Mouse (Mus musculus) kidney, embryonic 16.5 days (tissue): ENCODE results near the gene S1pr5. TPM values are rescaled to one million over a fixed set of nuclear protein-coding genes. Genes with fewer than 3 reads are reported as not detected.

Experiments
- ATAC-seq: fragments of 200-750 bp; cut with Nextera tagmentation; 2 replicates; pipeline ENCODE4 v1.8.0; 2017; ENCODE audit warnings: moderate TSS enrichment; ENCODE audit not compliant: low FRiP score, low TSS enrichment
- H3K27ac ChIP-seq: fragments of 300-500 bp; sonication (generic); 2 replicates; pipeline ENCODE4 v1.5.1; 2014; ENCODE audit warnings: low read length
- H3K27me3 ChIP-seq: fragments of 300-500 bp; sonication (generic); 2 replicates; pipeline ENCODE4 v1.6.1; 2014; ENCODE audit warnings: low read length, control low read depth, mixed read lengths; ENCODE audit not compliant: insufficient read depth
- H3K36me3 ChIP-seq: fragments of 300-500 bp; sonication (generic); 2 replicates; pipeline ENCODE4 v1.6.1; 2014; ENCODE audit warnings: low read length, control low read depth, mixed read lengths; ENCODE audit not compliant: insufficient read depth
- H3K4me1 ChIP-seq: fragments of 300-500 bp; sonication (generic); 2 replicates; pipeline ENCODE4 v1.6.1; 2014; ENCODE audit warnings: low read length, control low read depth, mixed read lengths; ENCODE audit not compliant: insufficient read depth
- H3K4me2 ChIP-seq: fragments of 300-500 bp; sonication (generic); replicated peaks from 2 replicates; pipeline ENCODE4 v1.6.1; 2014; ENCODE audit warnings: low read depth, low read length
- H3K4me3 ChIP-seq: fragments of 300-500 bp; sonication (generic); 2 replicates; pipeline ENCODE4 v1.5.1; 2014; ENCODE audit warnings: mild to moderate bottlenecking, low read length
- H3K9ac ChIP-seq: fragments of 300-500 bp; sonication (generic); replicated peaks from 2 replicates; pipeline ENCODE4 v1.6.1; 2014; ENCODE audit warnings: low read length
- H3K9me3 ChIP-seq: fragments of 300-500 bp; sonication (generic); 2 replicates; pipeline ENCODE4 v1.6.1; 2016; ENCODE audit warnings: low read length, control low read depth
- WGBS: fragments of 180-500 bp; shearing (Covaris S2); extraction: QIAGEN DNeasy Blood & Tissue Kit; methylation state at CpG from one replicate; pipeline ENCODE4 v1.1.7; 2014; 5-methylcytosine and 5-hydroxymethylcytosine counted together
- polyA plus RNA-seq: library from polyadenylated mRNA; unstranded; fragments of >200 nt; fragmentation: Nextera tagmentation; extraction: Ambion mirVana; gene quantifications from 2 replicates; pipeline ENCODE4 v1.2.1, GENCODE M21; 2015

S1pr5 gene
- polyA plus RNA-seq, 1 experiment from 2014 or later, result 0.14 TPM

GRCm38 (mm10) chr9:21238733-21239464 lies 9.3 kb downstream of the S1pr5 start, which contains the start of gene Keap1:
TSS of gene Keap1 (minus strand) at chr9:21239361.
- H3K9ac ChIP-seq, result peak within 1 kb of the TSS; percentile 93
- H3K36me3 ChIP-seq, result peaks cover 16% of the 10 kb centered on the region
- H3K4me3 ChIP-seq, result peak within 1 kb of the TSS; percentile 84
- peaks cover 14% of the 10 kb centered on the region for H3K27me3 ChIP-seq
- H3K4me1 ChIP-seq, result peaks cover 20% of the 10 kb centered on the region
- H3K4me2 ChIP-seq, result peak within 1 kb of the TSS; percentile 72
- H3K27ac ChIP-seq, result peak within 1 kb of the TSS; percentile 91
- under 1% methylated on average over 63 of the region's 90 CpGs for WGBS
- peak; percentile 90 for ATAC-seq
- H3K9me3 ChIP-seq, result no peaks in the 10 kb centered on the region

- 1% methylated on average over 25 of the region's 31 CpGs for WGBS
Measured at GRCm38 (mm10) chr9:21238004-21238732, 10.1 kb downstream of the S1pr5 start.

DNA sequence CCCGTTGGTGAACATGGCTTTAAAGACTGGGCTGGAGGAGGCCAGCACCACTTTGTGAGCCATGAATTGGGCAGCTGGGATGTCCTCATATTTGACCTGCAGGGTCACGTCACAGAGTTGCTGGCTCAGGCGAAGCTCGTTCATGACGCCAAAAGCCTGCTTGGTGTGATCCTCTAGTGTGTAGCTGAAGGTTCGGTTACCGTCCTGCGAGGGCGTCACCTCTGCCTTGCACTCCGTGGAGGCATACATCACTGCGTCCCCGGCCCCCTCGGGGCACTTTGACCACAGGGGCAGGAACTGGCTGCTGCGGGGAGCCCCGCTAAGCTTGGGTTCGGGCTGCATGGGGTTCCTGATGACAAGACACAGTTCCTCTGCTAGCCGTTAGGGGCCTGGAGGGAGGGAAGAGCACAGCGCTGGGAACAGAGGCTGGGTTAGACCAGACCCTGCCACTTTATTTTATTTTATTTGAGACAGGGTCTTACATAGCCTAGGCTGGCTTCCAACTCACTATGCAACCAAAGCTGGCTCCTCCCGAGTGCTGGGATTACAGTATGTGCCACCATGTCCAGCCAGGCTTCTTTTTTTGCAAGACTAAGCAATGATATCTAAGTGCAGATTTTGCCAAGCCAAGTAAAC lies 10.8 kb downstream of the S1pr5 start:
- WGBS, result 9% methylated on average over 19 of the region's 19 CpGs
- Histone ChIP-seq H3K4me1 (peaks cover 20% of the 10 kb centered on the region), H3K27ac (peak overlapping the region; percentile 91), H3K27me3 (no peaks in the 10 kb centered on the region; the same call in 1 of the 2 replicates), H3K9me3 (no peaks in the 10 kb centered on the region), H3K36me3 (peaks cover 28% of the 10 kb centered on the region), H3K9ac (peak overlapping the region; percentile 93), H3K4me3 (peak overlapping the region; percentile 84), H3K4me2 (peak overlapping the region; percentile 72)
- no peak; the same call in 1 of the 2 replicates for ATAC-seq

More at GRCm38 (mm10) chr9:21238004-21238732, 10.1 kb downstream of the S1pr5 start:
- peak overlapping the region; percentile 91 for H3K27ac ChIP-seq
- H3K4me2 ChIP-seq, result peak overlapping the region; percentile 72
- peaks cover 23% of the 10 kb centered on the region for H3K36me3 ChIP-seq
- peak overlapping the region; percentile 84 for H3K4me3 ChIP-seq
- ATAC-seq, result peak; percentile 13; the same call in 1 of the 2 replicates
- H3K9me3 ChIP-seq, result no peaks in the 10 kb centered on the region
- peak overlapping the region; percentile 93 for H3K9ac ChIP-seq
- H3K27me3 ChIP-seq, result peaks cover 7% of the 10 kb centered on the region
- peaks cover 20% of the 10 kb centered on the region for H3K4me1 ChIP-seq

- peak overlapping the region; percentile 72 for H3K4me2 ChIP-seq
- peak overlapping the region; percentile 84 for H3K4me3 ChIP-seq
- no peak for ATAC-seq
- H3K27ac ChIP-seq, result no peak overlapping the region
- 71% methylated on average over 25 of the region's 25 CpGs for WGBS
- H3K9ac ChIP-seq, result peak overlapping the region; percentile 93; the same call in 1 of the 2 replicates
- peaks cover 28% of the 10 kb centered on the region for H3K36me3 ChIP-seq
- H3K4me1 ChIP-seq, result peaks cover 20% of the 10 kb centered on the region
- H3K27me3 ChIP-seq, result no peaks in the 10 kb centered on the region
- no peaks in the 10 kb centered on the region for H3K9me3 ChIP-seq
Measured at GRCm38 (mm10) chr9:21236991-21237367, 11.3 kb downstream of the S1pr5 start.

GRCm38 (mm10) chr9:21235341-21235740 lies 12.9 kb downstream of the S1pr5 start:
- 77% methylated on average over 4 of the region's 4 CpGs for WGBS
- no peak overlapping the region for H3K27ac ChIP-seq
- H3K27me3 ChIP-seq, result no peaks in the 10 kb centered on the region
- H3K36me3 ChIP-seq, result peaks cover 39% of the 10 kb centered on the region
- H3K4me1 ChIP-seq, result peaks cover 20% of the 10 kb centered on the region
- H3K9ac ChIP-seq, result no peak overlapping the region
- H3K9me3 ChIP-seq, result no peaks in the 10 kb centered on the region
- no peak overlapping the region for H3K4me2 ChIP-seq
- ATAC-seq, result no peak
- no peak overlapping the region for H3K4me3 ChIP-seq

- H3K4me2 ChIP-seq, result no peak overlapping the region
- H3K9ac ChIP-seq, result no peak overlapping the region
- peaks cover 10% of the 10 kb centered on the region for H3K4me1 ChIP-seq
- no peaks in the 10 kb centered on the region for H3K9me3 ChIP-seq
- 88% methylated on average over 28 of the region's 28 CpGs for WGBS
- ATAC-seq, result no peak
- no peak overlapping the region for H3K27ac ChIP-seq
- peaks cover 54% of the 10 kb centered on the region for H3K36me3 ChIP-seq
- no peak overlapping the region for H3K4me3 ChIP-seq
- H3K27me3 ChIP-seq, result no peaks in the 10 kb centered on the region
Measured at GRCm38 (mm10) chr9:21233805-21234204, 14.4 kb downstream of the S1pr5 start.

- no peak for ATAC-seq
- no peak overlapping the region for H3K4me3 ChIP-seq
- no peaks in the 10 kb centered on the region for H3K9me3 ChIP-seq
- H3K27ac ChIP-seq, result no peak overlapping the region
- H3K4me1 ChIP-seq, result peaks cover 10% of the 10 kb centered on the region
- H3K4me2 ChIP-seq, result no peak overlapping the region
- peaks cover 55% of the 10 kb centered on the region for H3K36me3 ChIP-seq
- WGBS, result 91% methylated on average over 29 of the region's 29 CpGs
- H3K9ac ChIP-seq, result no peak overlapping the region
- no peaks in the 10 kb centered on the region for H3K27me3 ChIP-seq
Measured at GRCm38 (mm10) chr9:21233366-21233765, 14.9 kb downstream of the S1pr5 start.

GRCm38 (mm10) chr9:21232867-21233266 lies 15.4 kb downstream of the S1pr5 start:
- no peak for ATAC-seq

GRCm38 (mm10) chr9:21231551-21231950 lies 16.7 kb downstream of the S1pr5 start:
- Histone ChIP-seq H3K27me3 (no peaks in the 10 kb centered on the region), H3K4me2 (no peak overlapping the region), H3K9ac (no peak overlapping the region), H3K36me3 (peaks cover 55% of the 10 kb centered on the region), H3K4me1 (peaks cover 13% of the 10 kb centered on the region), H3K9me3 (no peaks in the 10 kb centered on the region), H3K4me3 (no peak overlapping the region), H3K27ac (no peak overlapping the region)
- WGBS, result 65% methylated on average over 23 of the region's 23 CpGs
- ATAC-seq, result no peak

More at GRCm38 (mm10) chr9:21232867-21233266, 15.4 kb downstream of the S1pr5 start:
- 92% methylated on average over 5 of the region's 5 CpGs for WGBS
- peaks cover 15% of the 10 kb centered on the region for H3K4me1 ChIP-seq
- no peaks in the 10 kb centered on the region for H3K27me3 ChIP-seq
- no peaks in the 10 kb centered on the region for H3K9me3 ChIP-seq
- no peak overlapping the region for H3K4me3 ChIP-seq
- H3K36me3 ChIP-seq, result peaks cover 55% of the 10 kb centered on the region
- H3K9ac ChIP-seq, result no peak overlapping the region
- H3K27ac ChIP-seq, result no peak overlapping the region
- H3K4me2 ChIP-seq, result no peak overlapping the region
